27 mouse cellular contexts compared by ENCODE assay signal in the genomic region with DNA sequence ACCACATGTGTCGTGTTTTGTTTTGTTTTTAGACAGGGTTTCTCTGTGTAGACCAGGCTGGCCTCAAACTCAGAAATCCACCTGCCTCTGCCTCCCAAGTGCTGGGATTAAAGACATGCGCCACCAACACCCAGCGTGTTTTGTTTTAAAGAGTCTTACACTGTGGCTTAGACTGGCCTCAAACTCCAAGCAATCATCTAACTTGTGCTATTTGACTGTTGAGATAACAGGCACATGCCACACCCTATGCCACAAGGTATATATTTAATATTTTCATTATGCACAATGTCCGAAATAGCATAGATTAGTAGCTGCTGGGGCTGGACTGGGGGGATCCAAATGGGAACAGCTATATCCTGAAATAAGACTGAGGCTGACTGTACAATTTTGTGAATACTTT. TPM values are rescaled to one million over a fixed set of nuclear protein-coding genes. Genes with fewer than 3 reads are reported as not detected.
"Had no signal": no experiment of that assay in that cellular context is flagged by ENCODE, and none has a peak within 500 bp of the region (broad histone marks: within the 10 kb centered on the region; RNA-seq: fewer than 3 reads in every experiment).

No protein-coding gene starts in this region.

- H3K4me2 ChIP-seq: intestine, embryonic 15.5 days; kidney, embryonic 15.5 days; limb, embryonic 12.5 days; limb, embryonic 15.5 days; midbrain, embryonic 13.5 days; neural tube, embryonic 13.5 days had no signal

- H3K4me3 ChIP-seq: intestine, embryonic 15.5 days; kidney, embryonic 15.5 days; limb, embryonic 12.5 days; limb, embryonic 15.5 days; midbrain, embryonic 10.5 days; midbrain, embryonic 13.5 days; myocyte; neural tube, embryonic 13.5 days had no signal

- H3K4me1 ChIP-seq: midbrain, embryonic 10.5 days; midbrain, embryonic 13.5 days had no signal

- H3K27me3 ChIP-seq: intestine, embryonic 15.5 days; kidney, embryonic 15.5 days; limb, embryonic 12.5 days; limb, embryonic 15.5 days; midbrain, embryonic 13.5 days; neural tube, embryonic 13.5 days had no signal

- H3K27ac ChIP-seq: intestine, embryonic 15.5 days; kidney, embryonic 15.5 days; limb, embryonic 12.5 days; limb, embryonic 15.5 days; midbrain, embryonic 10.5 days; midbrain, embryonic 13.5 days; neural tube, embryonic 13.5 days had no signal

- ATAC-seq: intestine, embryonic 15.5 days; midbrain, embryonic 13.5 days; midbrain, embryonic 16.5 days had no signal

- H3K9ac ChIP-seq: intestine, embryonic 15.5 days; kidney, embryonic 15.5 days; limb, embryonic 12.5 days; limb, embryonic 15.5 days; midbrain, embryonic 13.5 days; neural tube, embryonic 13.5 days had no signal

- H3K9me3 ChIP-seq: intestine, embryonic 15.5 days; kidney, embryonic 15.5 days; limb, embryonic 15.5 days; midbrain, embryonic 13.5 days; neural tube, embryonic 13.5 days had no signal

- DNase-seq: kidney, adult 11 months; kidney, adult 8-10 months; kidney, postnatal 10 days; kidney, postnatal 36 days; left cerebral cortex, postnatal 4 days; lung, adult 2 months; lung, postnatal 14 days; lung, postnatal 4 days; retina, postnatal 1 day; thymus, adult 2 months; thymus, postnatal 14 days; thymus, postnatal 4 days had no signal

RNA-seq across cellular contexts. Expression of a gene that starts 29.8 kb away (rescaled TPM):
- total RNA-seq: monocyte, adult 5-6 weeks; neutrophil, adult 5-6 weeks had no signal

RNA-seq across cellular contexts. Expression of a gene that starts 47.2 kb away (rescaled TPM):
- total RNA-seq: megakaryocyte, adult 5-6 weeks; monocyte, adult 5-6 weeks; neutrophil, adult 5-6 weeks had no signal
- polyA plus RNA-seq: kidney, embryonic 15.5 days; lung, embryonic 16.5 days; midbrain, embryonic 10.5 days; spleen, adult 2 months; stomach, embryonic 16.5 days; thymus, adult 2 months had no signal
